Mouse (Mus musculus) hindbrain, embryonic 10.5 days (tissue): ENCODE data around the gene Dnah6. TPM values are rescaled to one million over a fixed set of nuclear protein-coding genes. Genes with fewer than 3 reads are reported as not detected.

Experiments used
- DNase-seq: peaks from one replicate; pipeline ENCODE4 v3.0.0-alpha.2; 2017; ENCODE audit warnings: low spot score
- H3K27ac ChIP-seq: fragments of 300-500 bp; sonication (generic); 2 replicates; pipeline ENCODE4 v1.5.1; 2016; ENCODE audit warnings: mild to moderate bottlenecking, moderate library complexity
- H3K27me3 ChIP-seq: fragments of 300-500 bp; sonication (generic); 2 replicates; pipeline ENCODE4 v1.6.1; 2016; ENCODE audit warnings: mild to moderate bottlenecking; ENCODE audit not compliant: poor library complexity, insufficient read depth, severe bottlenecking
- H3K36me3 ChIP-seq: fragments of 300-500 bp; sonication (generic); 2 replicates; pipeline ENCODE4 v1.6.1; 2016; ENCODE audit warnings: mild to moderate bottlenecking, moderate library complexity
- H3K4me1 ChIP-seq: fragments of 300-500 bp; sonication (generic); replicated peaks from 2 replicates; pipeline ENCODE4 v1.6.1; 2016; ENCODE audit warnings: mild to moderate bottlenecking
- H3K4me3 ChIP-seq: fragments of 300-500 bp; sonication (generic); 2 replicates; pipeline ENCODE4 v1.5.1; 2016; ENCODE audit warnings: mild to moderate bottlenecking, moderate library complexity
- H3K9me3 ChIP-seq: fragments of 300-500 bp; sonication (generic); 2 replicates; pipeline ENCODE4 v1.6.1; 2016; ENCODE audit warnings: mild to moderate bottlenecking, moderate library complexity
- WGBS: fragments of 180-500 bp; shearing (Covaris S2); methylation state at CpG from one replicate; pipeline ENCODE4 v1.1.7; 2016; 5-methylcytosine and 5-hydroxymethylcytosine counted together
- polyA plus RNA-seq: library from polyadenylated mRNA; unstranded; fragments of >200 nt; fragmentation: Nextera tagmentation; extraction: Ambion mirVana; gene quantifications from 2 replicates; pipeline ENCODE4 v1.2.1, GENCODE M21; 2016

The Dnah6 gene
- polyA plus RNA-seq, 1 experiment from 2014 or later = 0.27 TPM

DNA sequence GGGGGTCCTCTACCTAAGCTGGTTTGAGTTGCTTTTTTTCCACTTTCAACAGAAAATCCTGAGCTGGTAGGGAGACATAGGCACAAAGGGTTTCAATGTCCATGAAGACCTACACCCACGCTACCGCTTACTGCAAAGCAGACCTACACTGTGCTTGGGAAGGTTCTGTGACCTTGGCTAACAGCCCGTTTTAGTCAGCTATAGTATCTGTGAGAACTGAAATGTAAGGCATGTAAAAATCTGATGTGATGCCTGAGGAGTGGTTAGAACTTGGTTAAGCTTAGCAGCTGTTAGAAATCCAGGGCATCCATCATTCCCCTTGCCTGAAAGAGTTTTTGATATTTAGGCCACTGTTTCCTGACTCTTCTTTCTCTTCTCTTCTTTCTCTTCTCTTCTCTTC is 46.3 kb downstream of the Dnah6 start:
- 82% methylated on average over 3 of the region's 3 CpGs for WGBS
- Histone ChIP-seq H3K4me1 (no peaks in the 10 kb centered on the region), H3K4me3 (no peak overlapping the region), H3K27ac (no peak overlapping the region), H3K36me3 (no peaks in the 10 kb centered on the region), H3K27me3 (no peaks in the 10 kb centered on the region), H3K9me3 (no peaks in the 10 kb centered on the region)
- no peak for DNase-seq

- WGBS = 82% methylated on average over 3 of the region's 3 CpGs
- DNase-seq = no peak
These were observed 54.2 kb downstream of the Dnah6 start for GRCm38 (mm10) chr6:73167230-73167629.

GRCm38 (mm10) chr6:73162958-73163357 is 58.5 kb downstream of the Dnah6 start:
- Histone ChIP-seq H3K27ac (no peak overlapping the region), H3K4me1 (no peaks in the 10 kb centered on the region; the same call in 1 of the 2 replicates), H3K4me3 (no peak overlapping the region), H3K36me3 (no peaks in the 10 kb centered on the region), H3K27me3 (no peaks in the 10 kb centered on the region), H3K9me3 (no peaks in the 10 kb centered on the region)
- no peak for DNase-seq
- 87% methylated on average over 1 of the region's 1 CpGs for WGBS

More at GRCm38 (mm10) chr6:73167230-73167629, 54.2 kb downstream of the Dnah6 start:
- Histone ChIP-seq H3K27ac (no peak overlapping the region), H3K4me1 (no peaks in the 10 kb centered on the region), H3K27me3 (no peaks in the 10 kb centered on the region), H3K9me3 (no peaks in the 10 kb centered on the region), H3K4me3 (no peak overlapping the region), H3K36me3 (no peaks in the 10 kb centered on the region)

DNA sequence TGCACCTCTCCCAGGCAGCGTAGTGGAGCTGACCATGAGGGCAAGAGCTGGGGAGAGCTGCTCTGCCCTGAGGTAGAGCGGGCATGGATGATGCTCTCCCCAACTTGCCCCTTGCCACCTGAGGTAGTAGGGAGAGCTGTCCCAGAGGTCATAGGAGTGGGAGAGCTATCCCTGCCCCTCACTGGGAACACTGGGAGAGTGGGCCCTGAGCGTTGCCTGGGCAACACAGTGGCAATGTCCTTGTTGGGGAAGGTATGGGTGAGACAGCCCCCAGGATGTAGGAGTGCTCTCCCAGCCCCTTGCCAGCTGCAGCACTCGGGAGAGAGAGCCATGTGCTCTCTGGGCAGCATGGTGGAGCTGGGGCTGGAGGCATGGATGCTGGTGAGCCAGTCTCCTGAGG is 60.1 kb downstream of the Dnah6 start:
- no peak for DNase-seq
- no peak overlapping the region for H3K27ac ChIP-seq
- WGBS = 86% methylated on average over 4 of the region's 4 CpGs
- H3K9me3 ChIP-seq = no peaks in the 10 kb centered on the region
- no peaks in the 10 kb centered on the region for H3K27me3 ChIP-seq
- no peak overlapping the region for H3K4me3 ChIP-seq
- H3K36me3 ChIP-seq = no peaks in the 10 kb centered on the region
- no peaks in the 10 kb centered on the region; the same call in 1 of the 2 replicates for H3K4me1 ChIP-seq

- Histone ChIP-seq H3K9me3 (no peaks in the 10 kb centered on the region), H3K4me1 (no peaks in the 10 kb centered on the region), H3K4me3 (no peak overlapping the region), H3K27me3 (no peaks in the 10 kb centered on the region), H3K27ac (no peak overlapping the region), H3K36me3 (no peaks in the 10 kb centered on the region)
- 88% methylated on average over 2 of the region's 2 CpGs for WGBS
- DNase-seq = no peak
These were observed 66.0 kb downstream of the Dnah6 start for GRCm38 (mm10) chr6:73155455-73155854.

DNA sequence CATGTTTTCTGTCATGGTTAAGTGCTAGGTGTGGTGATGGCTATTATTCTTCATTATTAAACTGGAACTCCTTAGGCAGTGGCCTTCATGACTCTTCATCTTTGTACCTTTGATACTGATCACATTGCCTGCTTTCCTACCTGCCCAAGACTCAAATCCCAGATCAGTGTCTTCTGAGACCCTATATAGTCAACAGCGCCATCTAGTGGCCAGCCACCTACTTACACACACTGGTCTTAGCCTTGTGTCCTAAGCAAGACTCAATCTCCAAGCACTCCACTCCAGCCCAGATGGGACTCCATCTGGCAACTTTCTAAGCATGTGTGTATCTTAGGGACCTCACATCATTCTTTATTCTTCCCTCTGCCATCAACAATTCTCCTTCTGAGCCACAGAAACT is 67.8 kb downstream of the Dnah6 start:
- no peaks in the 10 kb centered on the region for H3K4me1 ChIP-seq
- no peaks in the 10 kb centered on the region for H3K27me3 ChIP-seq
- DNase-seq = peak; percentile 84
- H3K9me3 ChIP-seq = no peaks in the 10 kb centered on the region
- H3K36me3 ChIP-seq = no peaks in the 10 kb centered on the region
- no peak overlapping the region for H3K27ac ChIP-seq
- 0% methylated on average over 1 of the region's 1 CpGs for WGBS
- no peak overlapping the region for H3K4me3 ChIP-seq

DNA sequence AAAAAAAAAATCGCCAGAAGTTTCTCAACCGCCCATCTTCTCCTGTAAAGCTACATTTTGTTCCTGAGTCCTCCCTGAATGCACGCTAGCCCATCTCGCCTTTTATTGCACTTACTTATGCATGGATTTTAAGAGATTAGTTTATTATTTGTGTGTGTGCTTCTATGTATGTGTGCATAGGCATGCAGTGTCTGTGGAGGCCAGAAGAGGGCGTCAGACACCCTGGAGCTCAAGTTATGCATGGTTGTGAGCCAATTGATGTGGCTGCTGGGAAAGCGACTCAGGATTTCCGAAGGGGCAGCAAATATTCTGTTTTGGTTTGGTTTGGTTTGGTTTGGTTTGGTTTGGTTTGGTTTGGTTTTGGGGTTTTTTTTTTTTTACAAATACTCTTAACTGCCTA is 78.0 kb downstream of the Dnah6 start:
- no peaks in the 10 kb centered on the region for H3K4me1 ChIP-seq
- no peak overlapping the region for H3K4me3 ChIP-seq
- no peaks in the 10 kb centered on the region for H3K27me3 ChIP-seq
- H3K36me3 ChIP-seq = no peaks in the 10 kb centered on the region
- WGBS = 90% methylated on average over 7 of the region's 7 CpGs
- no peak overlapping the region for H3K27ac ChIP-seq
- H3K9me3 ChIP-seq = no peaks in the 10 kb centered on the region
- no peak for DNase-seq

DNA sequence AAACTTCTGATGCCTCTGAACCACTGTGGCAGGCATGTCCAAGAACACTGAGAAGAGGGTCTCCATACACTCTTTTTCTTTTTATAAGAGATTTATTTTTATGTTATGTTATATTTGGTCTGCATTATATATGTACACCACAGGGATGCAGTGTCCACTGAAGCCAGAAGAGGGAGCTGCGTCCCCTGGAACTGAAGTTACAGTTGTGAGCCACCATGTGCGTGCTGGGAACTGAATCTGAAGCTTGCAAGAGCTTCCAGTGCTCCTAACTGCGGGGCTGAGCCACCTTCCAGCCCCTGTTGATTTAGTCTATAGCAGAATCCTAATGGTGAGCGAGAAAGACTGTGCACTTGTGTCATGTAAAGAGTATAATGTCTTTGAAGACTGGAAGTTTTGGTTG is 78.7 kb downstream of the Dnah6 start:
- H3K4me3 ChIP-seq = no peak overlapping the region
- H3K9me3 ChIP-seq = no peaks in the 10 kb centered on the region
- no peaks in the 10 kb centered on the region for H3K36me3 ChIP-seq
- H3K4me1 ChIP-seq = no peaks in the 10 kb centered on the region
- no peaks in the 10 kb centered on the region for H3K27me3 ChIP-seq
- whole genome bisulfite sequencing = 87% methylated on average over 4 of the region's 4 CpGs
- H3K27ac ChIP-seq = no peak overlapping the region
- no peak for DNase-seq

- Histone ChIP-seq H3K4me1 (no peaks in the 10 kb centered on the region), H3K27ac (no peak overlapping the region), H3K4me3 (no peak overlapping the region), H3K27me3 (no peaks in the 10 kb centered on the region), H3K36me3 (no peaks in the 10 kb centered on the region), H3K9me3 (no peaks in the 10 kb centered on the region)
- DNase-seq = no peak
- WGBS = 83% methylated on average over 3 of the region's 3 CpGs
These were observed 80.6 kb downstream of the Dnah6 start for GRCm38 (mm10) chr6:73140836-73141235.

- WGBS = 51% methylated on average over 5 of the region's 5 CpGs
- H3K9me3 ChIP-seq = no peaks in the 10 kb centered on the region
- no peak overlapping the region for H3K4me3 ChIP-seq
- H3K27ac ChIP-seq = no peak overlapping the region
- DNase-seq = no peak
- H3K36me3 ChIP-seq = no peaks in the 10 kb centered on the region
- H3K27me3 ChIP-seq = no peaks in the 10 kb centered on the region
- H3K4me1 ChIP-seq = no peaks in the 10 kb centered on the region
These were observed 88.7 kb downstream of the Dnah6 start for GRCm38 (mm10) chr6:73132784-73133183.

DNA sequence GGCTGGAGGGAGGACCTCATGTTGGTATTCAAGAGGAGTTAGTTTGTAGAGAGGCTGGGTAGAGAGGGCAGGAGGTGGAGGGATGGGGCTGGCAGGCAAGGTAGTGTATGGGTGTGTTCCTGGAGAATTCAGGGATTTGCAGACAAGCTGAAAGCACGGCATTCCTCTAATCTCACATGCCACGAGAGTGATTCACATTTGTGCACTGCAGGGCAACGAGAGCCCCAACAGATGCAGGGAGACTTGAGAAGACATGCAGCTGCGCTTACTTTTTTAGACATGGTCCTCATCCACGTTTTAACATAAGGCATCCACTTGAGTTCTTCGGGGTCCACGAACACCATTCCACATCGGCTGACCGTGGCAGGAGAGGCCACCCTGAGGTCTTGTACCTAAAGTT is 93.9 kb downstream of the Dnah6 start:
- no peak for DNase-seq
- H3K27me3 ChIP-seq = no peaks in the 10 kb centered on the region
- no peak overlapping the region for H3K4me3 ChIP-seq
- H3K9me3 ChIP-seq = no peaks in the 10 kb centered on the region
- 84% methylated on average over 9 of the region's 9 CpGs for WGBS
- no peaks in the 10 kb centered on the region for H3K4me1 ChIP-seq
- H3K36me3 ChIP-seq = no peaks in the 10 kb centered on the region
- H3K27ac ChIP-seq = no peak overlapping the region

GRCm38 (mm10) chr6:73120348-73120747 is 101.1 kb downstream of the Dnah6 start:
- DNase-seq = no peak
- WGBS = 88% methylated on average over 11 of the region's 11 CpGs
- no peaks in the 10 kb centered on the region for H3K9me3 ChIP-seq
- no peak overlapping the region for H3K4me3 ChIP-seq
- H3K36me3 ChIP-seq = no peaks in the 10 kb centered on the region
- no peaks in the 10 kb centered on the region for H3K4me1 ChIP-seq
- H3K27ac ChIP-seq = no peak overlapping the region
- H3K27me3 ChIP-seq = no peaks in the 10 kb centered on the region

GRCm38 (mm10) chr6:73113898-73114297 is 107.6 kb downstream of the Dnah6 start:
- Histone ChIP-seq H3K36me3 (no peaks in the 10 kb centered on the region), H3K4me3 (no peak overlapping the region), H3K27me3 (no peaks in the 10 kb centered on the region), H3K4me1 (no peaks in the 10 kb centered on the region), H3K9me3 (no peaks in the 10 kb centered on the region), H3K27ac (no peak overlapping the region)
- 75% methylated on average over 2 of the region's 2 CpGs for WGBS
- no peak for DNase-seq

DNA sequence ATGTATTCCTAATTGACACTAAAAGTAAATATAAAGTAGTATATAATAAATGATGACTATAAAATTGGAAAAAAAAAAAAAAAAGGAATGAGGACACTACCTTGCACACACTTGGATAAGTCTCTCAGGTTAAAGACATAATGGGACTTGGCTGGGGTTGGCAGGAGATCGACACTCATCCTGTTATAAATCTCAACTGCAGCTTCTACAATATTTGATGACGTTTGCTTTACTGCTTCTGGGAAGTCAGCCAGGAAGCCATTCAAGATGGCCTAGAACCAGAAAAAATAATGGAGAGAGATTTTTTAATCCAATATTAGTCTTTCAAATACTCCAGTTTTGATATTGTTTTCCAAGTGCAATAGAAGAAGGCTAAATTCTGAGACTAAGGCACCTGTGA is 108.1 kb downstream of the Dnah6 start:
- H3K27me3 ChIP-seq = no peaks in the 10 kb centered on the region
- WGBS = 86% methylated on average over 2 of the region's 2 CpGs
- no peaks in the 10 kb centered on the region for H3K36me3 ChIP-seq
- H3K27ac ChIP-seq = no peak overlapping the region
- H3K4me3 ChIP-seq = no peak overlapping the region
- DNase-seq = no peak
- H3K9me3 ChIP-seq = no peaks in the 10 kb centered on the region
- H3K4me1 ChIP-seq = no peaks in the 10 kb centered on the region
